Mouse (Mus musculus) intestine, postnatal 0 days (tissue): Measurements from ENCODE around the gene Kmt2d. TPM values are rescaled to one million over a fixed set of nuclear protein-coding genes. Genes with fewer than 3 reads are reported as not detected.

Experiments
- ATAC-seq: fragments of 200-750 bp; cut with Nextera tagmentation; 2 replicates; pipeline ENCODE4 v1.8.0; 2017; ENCODE audit warnings: mild to moderate bottlenecking, moderate TSS enrichment, moderate library complexity
- H3K27ac ChIP-seq: fragments of 300-500 bp; sonication (generic); 2 replicates; pipeline ENCODE4 v1.5.1; 2014; ENCODE audit warnings: mild to moderate bottlenecking, low read depth, low read length, moderate library complexity
- H3K27me3 ChIP-seq: fragments of 300-500 bp; sonication (generic); replicated peaks from 2 replicates; pipeline ENCODE4 v1.6.1; 2014; ENCODE audit warnings: low read length, mixed read lengths; ENCODE audit not compliant: control insufficient read depth, insufficient read depth
- H3K36me3 ChIP-seq: fragments of 300-500 bp; sonication (generic); 2 replicates; pipeline ENCODE4 v1.6.1; 2014; ENCODE audit warnings: mild to moderate bottlenecking, moderate library complexity; ENCODE audit not compliant: control insufficient read depth, insufficient read depth
- H3K4me1 ChIP-seq: fragments of 300-500 bp; sonication (generic); replicated peaks from 2 replicates; pipeline ENCODE4 v1.6.1; 2014; ENCODE audit warnings: antibody characterized with exemption, low read length, mixed read lengths; ENCODE audit not compliant: control insufficient read depth, insufficient read depth
- H3K4me2 ChIP-seq: fragments of 300-500 bp; sonication (generic); replicated peaks from 2 replicates; pipeline ENCODE4 v1.6.1; 2014; ENCODE audit warnings: low read depth, mild to moderate bottlenecking, moderate library complexity
- H3K4me3 ChIP-seq: fragments of 300-500 bp; sonication (generic); 2 replicates; pipeline ENCODE4 v1.5.1; 2014; ENCODE audit warnings: low read depth, low read length
- H3K9ac ChIP-seq: fragments of 300-500 bp; sonication (generic); 2 replicates; pipeline ENCODE4 v1.6.1; 2014; ENCODE audit warnings: mild to moderate bottlenecking, low read depth, low read length
- H3K9me3 ChIP-seq: fragments of 300-500 bp; sonication (generic); 2 replicates; pipeline ENCODE4 v1.6.1; 2016; ENCODE audit warnings: mixed run types; ENCODE audit not compliant: control insufficient read depth
- CTCF ChIP-seq: sonication (generic); IDR thresholded peaks from 2 replicates; pipeline ENCODE4 v1.5.1; 2016; ENCODE audit warnings: low read depth, mild to moderate bottlenecking, control low read depth, antibody characterized with exemption, moderate library complexity
- WGBS: fragments of 180-500 bp; shearing (Covaris S2); extraction: QIAGEN DNeasy Blood & Tissue Kit; methylation state at CpG from one replicate; pipeline ENCODE4 v1.1.7; 2014; 5-methylcytosine and 5-hydroxymethylcytosine counted together
- polyA plus RNA-seq: library from polyadenylated mRNA; unstranded; fragments of >200 nt; fragmentation: Nextera tagmentation; extraction: Ambion mirVana; gene quantifications from 2 replicates; pipeline ENCODE4 v1.2.1, GENCODE M21; 2015

The Kmt2d gene
- polyA plus RNA-seq, 1 experiment from 2014 or later, result 5.3 TPM

DNA sequence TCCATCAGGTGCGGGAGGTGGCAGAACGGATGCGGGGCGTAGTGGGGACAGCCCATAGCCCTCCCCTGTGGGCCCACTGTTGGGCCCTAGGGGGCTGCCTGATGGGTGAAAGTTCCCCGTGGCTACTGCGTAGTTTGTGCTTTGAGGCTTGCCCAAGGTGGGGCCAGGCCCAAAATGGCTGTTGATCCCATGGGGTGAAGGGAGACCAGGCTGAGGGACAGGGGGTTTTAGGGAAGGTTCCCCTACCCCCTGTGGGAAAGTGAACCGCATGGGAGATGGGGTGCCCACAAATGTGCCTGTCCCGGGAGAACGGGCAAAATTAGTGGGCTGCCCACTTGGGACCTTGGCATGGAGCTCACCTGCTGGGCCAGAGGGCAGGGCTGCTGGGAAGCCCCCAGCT, 18.9 kb downstream of the Kmt2d start:
- no peak overlapping the region for H3K9ac ChIP-seq
- 92% methylated on average over 9 of the region's 9 CpGs for WGBS
- no peak overlapping the region for H3K4me3 ChIP-seq
- H3K4me2 ChIP-seq, result no peak overlapping the region
- no peaks in the 10 kb centered on the region for H3K27me3 ChIP-seq
- H3K36me3 ChIP-seq, result peaks cover 99% of the 10 kb centered on the region
- TF ChIP-seq CTCF, result no peak
- H3K27ac ChIP-seq, result 0 out of 2 replicates have a peak overlapping the region, but pooled peaks have one; percentile 31
- ATAC-seq, result no peak
- H3K9me3 ChIP-seq, result no peaks in the 10 kb centered on the region
- 0 out of 2 replicates have a peak, but pooled peaks cover 4% of the 10 kb centered on the region for H3K4me1 ChIP-seq

DNA sequence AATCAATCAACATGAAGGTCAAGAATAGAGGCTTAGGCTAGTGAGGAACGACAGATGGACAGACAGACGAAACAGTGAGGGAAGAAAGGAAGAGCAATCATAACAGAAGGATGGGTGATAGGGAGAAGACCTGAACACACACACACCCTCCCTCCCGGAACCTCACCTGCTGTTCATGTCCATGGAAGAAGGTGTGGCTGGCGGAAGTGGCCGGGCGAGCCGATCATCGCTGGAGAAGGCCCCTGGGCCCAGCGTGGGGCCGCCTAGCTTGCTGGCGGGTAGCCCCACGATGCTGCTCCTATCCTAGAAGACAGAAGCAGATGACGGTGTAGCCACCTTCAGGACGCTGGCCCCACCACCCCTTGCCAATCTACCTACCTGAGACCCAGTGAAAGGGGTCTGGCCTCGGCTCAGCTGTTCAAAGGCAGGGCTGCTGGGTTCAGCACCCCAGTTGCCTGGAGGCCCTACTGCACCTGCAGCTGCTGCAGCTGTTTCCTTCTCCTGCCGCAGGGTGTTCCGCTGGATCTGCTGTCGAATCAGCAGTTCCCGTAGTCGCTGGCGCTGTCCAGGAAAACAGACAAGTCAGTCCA, 19.7 kb downstream of the Kmt2d start:
- 47% methylated on average over 21 of the region's 21 CpGs for WGBS
- H3K9me3 ChIP-seq, result no peaks in the 10 kb centered on the region
- peak; percentile 62 for ATAC-seq
- H3K36me3 ChIP-seq, result peaks cover 99% of the 10 kb centered on the region
- TF ChIP-seq CTCF, result no peak
- H3K4me1 ChIP-seq, result 0 out of 2 replicates have a peak, but pooled peaks cover 4% of the 10 kb centered on the region
- no peak overlapping the region for H3K4me2 ChIP-seq
- no peak overlapping the region for H3K9ac ChIP-seq
- H3K4me3 ChIP-seq, result no peak overlapping the region
- peak overlapping the region; percentile 31; the same call in 1 of the 2 replicates for H3K27ac ChIP-seq
- no peaks in the 10 kb centered on the region for H3K27me3 ChIP-seq

DNA sequence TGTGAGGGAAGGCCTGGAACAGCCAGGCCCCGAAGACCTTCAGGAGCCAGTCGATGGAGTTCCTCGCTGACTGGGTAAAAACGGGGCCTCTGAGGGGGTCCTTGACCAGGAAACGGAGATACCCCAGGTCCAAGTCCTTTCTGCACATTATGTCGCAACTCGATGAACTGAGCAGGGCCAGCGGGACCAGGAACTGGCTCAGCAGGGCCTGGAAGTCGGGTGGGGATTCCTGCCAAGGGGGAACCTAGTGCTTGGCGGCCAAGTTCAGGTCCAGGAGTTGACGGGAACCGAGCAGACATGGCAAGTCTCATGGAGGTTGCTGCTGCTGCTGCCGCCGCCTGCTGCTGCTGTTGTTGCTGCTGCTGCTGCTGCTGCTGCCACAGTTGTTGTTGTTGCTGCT, 20.3 kb downstream of the Kmt2d start:
- Histone ChIP-seq H3K9me3 (no peaks in the 10 kb centered on the region), H3K4me3 (no peak overlapping the region), H3K9ac (no peak overlapping the region), H3K36me3 (peaks cover 99% of the 10 kb centered on the region), H3K27me3 (no peaks in the 10 kb centered on the region), H3K4me2 (no peak overlapping the region), H3K4me1 (0 out of 2 replicates have a peak, but pooled peaks cover 4% of the 10 kb centered on the region), H3K27ac (0 out of 2 replicates have a peak overlapping the region, but pooled peaks have one; percentile 31)
- 64% methylated on average over 14 of the region's 14 CpGs for WGBS
- ATAC-seq, result no peak
- no peak for TF ChIP-seq CTCF

DNA sequence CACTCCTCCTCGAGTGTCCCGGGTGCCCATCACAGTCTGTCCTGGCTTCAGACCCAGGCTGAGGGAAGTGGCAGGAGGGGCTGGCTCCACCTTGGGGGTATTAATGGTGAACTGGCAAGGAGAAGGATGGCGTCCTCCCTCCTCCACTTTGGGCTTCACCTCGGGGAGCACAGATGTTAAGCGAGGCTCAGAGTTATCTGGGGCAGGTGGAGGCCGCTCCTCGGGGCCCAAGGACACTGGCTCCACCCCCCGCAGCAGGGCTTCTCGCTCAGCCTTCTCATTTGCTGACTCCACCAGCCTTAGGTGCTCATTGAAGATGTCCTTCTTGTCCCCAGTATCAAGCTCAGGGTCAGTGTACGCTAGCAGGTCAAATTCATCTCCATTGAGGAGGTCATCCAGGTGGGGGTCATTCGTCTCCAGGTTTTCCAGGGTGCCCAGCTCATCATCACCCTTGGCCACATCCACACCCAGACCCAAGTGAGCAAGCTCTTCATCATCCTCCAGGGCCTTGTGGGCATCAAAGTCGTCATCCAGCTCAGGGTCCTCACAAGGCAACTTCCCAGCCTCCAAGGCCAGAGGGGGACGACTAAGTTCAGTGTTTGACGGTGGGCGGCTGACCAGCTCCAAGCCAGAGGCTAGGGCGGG, 20.9 kb downstream of the Kmt2d start:
- no peaks in the 10 kb centered on the region for H3K27me3 ChIP-seq
- no peak overlapping the region for H3K9ac ChIP-seq
- TF ChIP-seq CTCF, result no peak
- H3K27ac ChIP-seq, result no peak overlapping the region
- no peaks in the 10 kb centered on the region for H3K9me3 ChIP-seq
- WGBS, result 78% methylated on average over 16 of the region's 16 CpGs
- 0 out of 2 replicates have a peak, but pooled peaks cover 4% of the 10 kb centered on the region for H3K4me1 ChIP-seq
- H3K4me3 ChIP-seq, result no peak overlapping the region
- H3K4me2 ChIP-seq, result no peak overlapping the region
- peaks cover 99% of the 10 kb centered on the region for H3K36me3 ChIP-seq
- ATAC-seq, result no peak

DNA sequence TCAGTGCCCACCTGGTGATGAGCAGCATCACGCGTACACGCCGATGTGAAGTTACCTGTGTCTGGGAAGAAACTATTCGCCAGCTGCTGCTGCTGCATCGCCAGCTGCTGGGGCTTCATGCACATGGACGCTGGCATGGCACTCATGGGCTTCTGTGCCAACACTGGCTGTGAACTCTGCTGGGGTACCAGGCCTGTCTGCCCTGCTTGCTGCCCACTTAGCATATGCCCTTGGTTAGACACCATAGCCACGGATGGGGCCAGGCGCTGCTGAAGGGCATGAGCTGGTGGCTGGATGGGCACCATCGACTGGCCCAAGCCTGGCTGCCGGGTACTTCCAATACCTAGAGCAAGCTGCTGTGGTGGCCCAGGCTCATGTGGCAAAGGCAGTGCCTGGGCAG, 21.8 kb downstream of the Kmt2d start:
- no peak for TF ChIP-seq CTCF
- Histone ChIP-seq H3K4me2 (no peak overlapping the region), H3K4me1 (0 out of 2 replicates have a peak, but pooled peaks cover 4% of the 10 kb centered on the region), H3K36me3 (peaks cover 99% of the 10 kb centered on the region), H3K4me3 (no peak overlapping the region), H3K9me3 (no peaks in the 10 kb centered on the region), H3K9ac (no peak overlapping the region), H3K27me3 (no peaks in the 10 kb centered on the region), H3K27ac (no peak overlapping the region)
- 95% methylated on average over 11 of the region's 11 CpGs for WGBS
- ATAC-seq, result no peak

DNA sequence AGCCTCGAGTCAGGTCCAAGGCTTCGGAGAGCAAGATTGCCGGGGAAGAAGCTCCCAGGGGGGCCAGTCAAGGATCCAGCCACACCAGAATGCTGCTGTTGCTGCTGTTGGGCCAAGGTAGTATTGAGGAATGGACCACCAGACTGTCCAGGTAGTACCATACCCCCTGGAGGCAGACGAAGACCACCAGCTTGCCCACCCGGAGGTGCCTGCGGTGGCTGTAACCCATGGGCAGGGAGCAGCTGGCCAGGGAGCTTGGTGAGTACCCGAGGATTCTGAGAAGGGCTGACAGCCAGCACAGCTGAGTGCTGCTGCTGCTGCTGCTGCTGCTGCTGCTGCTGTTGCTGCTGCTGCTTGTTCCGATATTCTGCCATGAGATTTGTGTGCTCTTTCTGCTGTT, 24.9 kb downstream of the Kmt2d start:
- Histone ChIP-seq H3K36me3 (peaks cover 100% of the 10 kb centered on the region), H3K9ac (no peak overlapping the region), H3K9me3 (no peaks in the 10 kb centered on the region), H3K4me3 (no peak overlapping the region), H3K27me3 (no peaks in the 10 kb centered on the region), H3K4me1 (no peaks in the 10 kb centered on the region), H3K4me2 (no peak overlapping the region), H3K27ac (no peak overlapping the region; the same call in 1 of the 2 replicates)
- WGBS, result 85% methylated on average over 8 of the region's 8 CpGs
- TF ChIP-seq CTCF, result no peak
- ATAC-seq, result no peak
